Mouse (Mus musculus): Measurements from ENCODE around the gene Far1. TPM values are rescaled to one million over a fixed set of nuclear protein-coding genes. Genes with fewer than 3 reads are reported as not detected.

Gene Far1
- total RNA-seq, 2 experiments from 2014 or later, result 105 to 109 TPM

GRCm38 (mm10) chr7:113566892-113567291 lies 53.3 kb downstream of the Far1 start:
- DNase-seq (ENCODE audit: low spot score in 2 of 2), result no peak

GRCm38 (mm10) chr7:113571121-113571520 lies 57.5 kb downstream of the Far1 start:
- no peak for DNase-seq (ENCODE audit: low spot score in 2 of 2)

- no peak for DNase-seq (ENCODE audit: low spot score in 2 of 2)
These were observed 59.1 kb downstream of the Far1 start for GRCm38 (mm10) chr7:113572741-113573140.

GRCm38 (mm10) chr7:113582111-113582510 lies 68.5 kb downstream of the Far1 start:
- DNase-seq (ENCODE audit: low spot score in 2 of 2), result no peak

GRCm38 (mm10) chr7:113589211-113589610 lies 75.6 kb downstream of the Far1 start:
- DNase-seq (ENCODE audit: low spot score in 2 of 2), result no peak

GRCm38 (mm10) chr7:113590330-113590729 lies 76.7 kb downstream of the Far1 start:
- DNase-seq (ENCODE audit: low spot score in 2 of 2), result no peak

- DNase-seq (ENCODE audit: low spot score in 2 of 2), result no peak
These were observed 77.5 kb downstream of the Far1 start for GRCm38 (mm10) chr7:113591084-113591483.

GRCm38 (mm10) chr7:113591557-113592354 lies 78.1 kb downstream of the Far1 start:
- no peak for DNase-seq (ENCODE audit: low spot score in 2 of 2)

GRCm38 (mm10) chr7:113592696-113593095 lies 79.1 kb downstream of the Far1 start:
- no peak for DNase-seq (ENCODE audit: low spot score in 2 of 2)

- DNase-seq (ENCODE audit: low spot score in 2 of 2), result peak in 1 of 2 experiments; percentile 79
These were observed 80.7 kb downstream of the Far1 start for GRCm38 (mm10) chr7:113594363-113594762.

GRCm38 (mm10) chr7:113597231-113597630 lies 83.6 kb downstream of the Far1 start:
- no peak for DNase-seq (ENCODE audit: low spot score in 2 of 2)

GRCm38 (mm10) chr7:113601803-113602202 lies 88.2 kb downstream of the Far1 start:
- DNase-seq (ENCODE audit: low spot score in 2 of 2), result no peak

- peak; percentile 86 to 97 for DNase-seq (ENCODE audit: low spot score in 2 of 2)
These were observed 94.3 kb downstream of the Far1 start for GRCm38 (mm10) chr7:113607928-113608327.

GRCm38 (mm10) chr7:113609027-113609705 lies 95.5 kb downstream of the Far1 start:
- DNase-seq (ENCODE audit: low spot score in 2 of 2), result peak; percentile 35 to 88

GRCm38 (mm10) chr7:113612628-113613027 lies 99.0 kb downstream of the Far1 start:
- no peak for DNase-seq (ENCODE audit: low spot score in 2 of 2)

- DNase-seq (ENCODE audit: low spot score in 2 of 2), result no peak
These were observed 100.7 kb downstream of the Far1 start for GRCm38 (mm10) chr7:113614198-113614927.

GRCm38 (mm10) chr7:113619166-113619565 lies 105.5 kb downstream of the Far1 start:
- no peak for DNase-seq (ENCODE audit: low spot score in 2 of 2)

GRCm38 (mm10) chr7:113619768-113620167 lies 106.1 kb downstream of the Far1 start:
- DNase-seq (ENCODE audit: low spot score in 2 of 2), result peak; percentile 57 to 79
